Mouse (Mus musculus) neural tube, embryonic 12.5 days (tissue): Measurements from ENCODE around the gene Aspm. TPM values are rescaled to one million over a fixed set of nuclear protein-coding genes. Genes with fewer than 3 reads are reported as not detected.

Source experiments
- ATAC-seq: fragments of 200-750 bp; cut with Nextera tagmentation; 2 replicates; pipeline ENCODE4 v1.8.0; 2017; ENCODE audit warnings: low read depth, mild to moderate bottlenecking, moderate TSS enrichment, moderate library complexity; ENCODE audit not compliant: low FRiP score
- H3K27ac ChIP-seq: fragments of 300-500 bp; sonication (generic); 2 replicates; pipeline ENCODE4 v1.5.1; 2016
- H3K27me3 ChIP-seq: fragments of 300-500 bp; sonication (generic); replicated peaks from 2 replicates; pipeline ENCODE4 v1.6.1; 2016; ENCODE audit warnings: mild to moderate bottlenecking
- H3K36me3 ChIP-seq: fragments of 300-500 bp; sonication (generic); 2 replicates; pipeline ENCODE4 v1.6.1; 2016; ENCODE audit warnings: mild to moderate bottlenecking
- H3K4me1 ChIP-seq: fragments of 300-500 bp; sonication (generic); 2 replicates; pipeline ENCODE4 v1.6.1; 2016
- H3K4me2 ChIP-seq: fragments of 300-500 bp; sonication (generic); replicated peaks from 2 replicates; pipeline ENCODE4 v1.6.1; 2016; ENCODE audit warnings: mild to moderate bottlenecking
- H3K4me3 ChIP-seq: fragments of 300-500 bp; sonication (generic); 2 replicates; pipeline ENCODE4 v1.5.1; 2016
- H3K9ac ChIP-seq: fragments of 300-500 bp; sonication (generic); 2 replicates; pipeline ENCODE4 v1.6.1; 2016; ENCODE audit warnings: mild to moderate bottlenecking
- H3K9me3 ChIP-seq: fragments of 300-500 bp; sonication (generic); 2 replicates; pipeline ENCODE4 v1.6.1; 2016; ENCODE audit warnings: mild to moderate bottlenecking
- WGBS: fragments of 180-500 bp; shearing (Covaris S2); methylation state at CpG from one replicate; pipeline ENCODE4 v1.1.7; 2016; 5-methylcytosine and 5-hydroxymethylcytosine counted together
- polyA plus RNA-seq: library from polyadenylated mRNA; unstranded; fragments of >200 nt; fragmentation: Nextera tagmentation; extraction: Ambion mirVana; gene quantifications from 2 replicates; pipeline ENCODE4 v1.2.1, GENCODE M21; 2016

Gene Aspm
- polyA plus RNA-seq, 1 experiment from 2014 or later: 15.1 TPM

DNA sequence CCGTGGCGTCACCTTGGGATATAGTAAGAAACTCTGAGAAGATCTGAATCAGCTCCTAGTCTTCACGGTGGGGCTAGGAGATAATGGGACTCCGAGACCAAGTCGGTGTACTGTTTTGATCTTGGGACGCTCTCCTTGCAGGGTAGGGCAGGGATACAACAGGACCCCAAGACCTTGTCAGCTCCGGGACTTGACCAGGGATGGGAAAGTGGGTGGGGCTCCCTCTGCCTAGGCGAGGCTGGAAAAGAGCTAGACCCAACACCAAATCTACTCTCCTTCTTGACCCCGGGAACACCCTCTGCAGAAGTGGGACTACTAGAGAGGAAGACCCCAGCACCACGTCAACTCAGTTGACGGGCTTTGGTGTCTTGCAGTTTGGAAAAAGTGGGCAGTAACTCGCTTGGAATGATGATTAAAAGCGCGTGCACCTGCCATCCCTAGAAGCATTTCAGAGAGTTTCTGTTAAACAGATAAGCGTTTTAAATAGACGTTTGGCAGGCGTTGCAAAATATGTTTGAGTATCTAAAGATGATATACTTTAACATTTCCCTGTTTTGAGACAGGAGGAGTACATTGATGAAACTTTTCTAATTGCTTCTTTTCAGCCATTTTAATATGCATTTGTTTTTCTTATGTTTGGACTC lies 776 bp downstream of the Aspm start:
- Histone ChIP-seq H3K9me3 (no peaks in the 10 kb centered on the region), H3K27ac (no peak overlapping the region), H3K36me3 (peaks cover 2% of the 10 kb centered on the region; the same call in 1 of the 2 replicates), H3K4me1 (peaks cover 11% of the 10 kb centered on the region), H3K9ac (peak overlapping the region; percentile 72), H3K4me2 (peak overlapping the region; percentile 95), H3K4me3 (peak overlapping the region; percentile 79), H3K27me3 (no peaks in the 10 kb centered on the region)
- peak; percentile 54 for ATAC-seq
- WGBS: 4% methylated on average over 17 of the region's 17 CpGs

GRCm38 (mm10) chr1:139460807-139461206 lies 6.2 kb downstream of the Aspm start:
- peaks cover 24% of the 10 kb centered on the region; the same call in 1 of the 2 replicates for H3K36me3 ChIP-seq
- H3K4me2 ChIP-seq: no peak overlapping the region
- no peaks in the 10 kb centered on the region for H3K27me3 ChIP-seq
- no peak overlapping the region for H3K27ac ChIP-seq
- H3K4me1 ChIP-seq: 0 out of 2 replicates have a peak, but pooled peaks cover 4% of the 10 kb centered on the region
- no peaks in the 10 kb centered on the region for H3K9me3 ChIP-seq
- 85% methylated on average over 5 of the region's 5 CpGs for WGBS
- no peak for ATAC-seq
- H3K4me3 ChIP-seq: no peak overlapping the region
- no peak overlapping the region for H3K9ac ChIP-seq

DNA sequence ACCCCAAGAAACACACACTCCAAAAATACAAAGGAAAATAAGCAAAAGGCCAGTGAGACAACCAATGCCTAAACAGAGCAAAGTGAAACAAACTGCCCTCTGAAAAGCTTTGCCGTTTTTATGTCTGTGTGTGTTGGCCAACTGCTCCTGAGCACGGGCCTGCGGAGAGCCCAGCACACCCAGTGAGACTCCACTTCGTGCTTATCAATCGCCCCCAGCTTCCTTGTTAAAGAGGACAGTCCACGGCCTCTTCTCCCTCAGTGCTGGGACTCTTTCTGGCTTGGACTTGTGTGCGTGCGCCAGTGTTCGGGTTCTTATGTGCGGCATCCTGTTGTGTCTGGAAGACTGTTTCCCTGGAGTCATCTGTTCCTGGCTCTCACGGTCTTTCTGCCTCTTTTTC lies 11.4 kb downstream of the Aspm start:
- H3K27me3 ChIP-seq: no peaks in the 10 kb centered on the region
- ATAC-seq: no peak
- no peaks in the 10 kb centered on the region for H3K9me3 ChIP-seq
- no peaks in the 10 kb centered on the region for H3K4me1 ChIP-seq
- no peak overlapping the region for H3K4me3 ChIP-seq
- peaks cover 39% of the 10 kb centered on the region for H3K36me3 ChIP-seq
- H3K27ac ChIP-seq: no peak overlapping the region
- no peak overlapping the region for H3K9ac ChIP-seq
- H3K4me2 ChIP-seq: no peak overlapping the region
- WGBS: 92% methylated on average over 11 of the region's 11 CpGs

DNA sequence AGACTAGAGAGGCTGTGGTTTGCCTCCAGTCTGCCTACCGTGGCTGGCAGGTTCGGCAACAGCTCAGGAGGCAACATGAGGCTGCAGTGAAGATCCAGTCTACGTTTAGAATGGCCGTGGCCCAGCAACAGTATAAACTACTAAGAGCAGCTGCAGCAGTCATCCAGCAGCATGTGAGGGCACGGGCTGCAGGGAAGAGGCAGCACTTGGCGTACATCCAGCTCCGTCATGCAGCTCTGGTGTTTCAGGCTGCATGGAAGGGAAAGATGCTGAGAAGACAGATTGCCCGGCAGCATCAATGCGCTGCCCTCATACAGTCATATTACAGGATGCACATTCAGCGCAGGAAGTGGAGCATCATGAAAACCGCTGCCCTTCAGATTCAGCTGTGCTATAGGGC lies 24.3 kb downstream of the Aspm start:
- H3K4me2 ChIP-seq: no peak overlapping the region
- no peak for ATAC-seq
- H3K9me3 ChIP-seq: no peaks in the 10 kb centered on the region
- no peaks in the 10 kb centered on the region for H3K4me1 ChIP-seq
- H3K9ac ChIP-seq: no peak overlapping the region
- H3K36me3 ChIP-seq: peaks cover 67% of the 10 kb centered on the region
- no peak overlapping the region for H3K4me3 ChIP-seq
- WGBS: 94% methylated on average over 11 of the region's 11 CpGs
- no peak overlapping the region for H3K27ac ChIP-seq
- H3K27me3 ChIP-seq: no peaks in the 10 kb centered on the region

DNA sequence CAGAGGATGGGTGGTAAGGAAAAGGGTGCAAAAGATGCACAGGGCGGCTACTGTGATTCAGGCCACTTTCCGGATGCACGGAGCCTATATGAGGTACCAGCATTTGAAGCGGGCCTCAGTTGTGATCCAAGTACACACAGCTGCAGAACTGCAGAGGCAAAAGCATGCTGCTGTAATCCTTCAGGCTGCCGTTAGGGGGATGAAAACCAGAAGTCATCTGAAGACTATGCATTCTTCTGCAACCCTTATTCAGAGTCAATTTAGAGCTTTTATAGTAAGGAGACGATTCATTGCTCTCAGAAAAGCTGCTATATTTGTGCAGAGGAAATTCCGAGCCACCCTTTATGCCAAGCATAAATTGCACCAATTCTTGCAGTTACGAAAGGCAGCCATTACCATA lies 25.7 kb downstream of the Aspm start:
- Histone ChIP-seq H3K9me3 (no peaks in the 10 kb centered on the region), H3K4me2 (no peak overlapping the region), H3K27me3 (no peaks in the 10 kb centered on the region), H3K27ac (no peak overlapping the region), H3K36me3 (peaks cover 56% of the 10 kb centered on the region), H3K4me3 (no peak overlapping the region), H3K4me1 (no peaks in the 10 kb centered on the region), H3K9ac (no peak overlapping the region)
- no peak for ATAC-seq
- WGBS: 90% methylated on average over 8 of the region's 8 CpGs

DNA sequence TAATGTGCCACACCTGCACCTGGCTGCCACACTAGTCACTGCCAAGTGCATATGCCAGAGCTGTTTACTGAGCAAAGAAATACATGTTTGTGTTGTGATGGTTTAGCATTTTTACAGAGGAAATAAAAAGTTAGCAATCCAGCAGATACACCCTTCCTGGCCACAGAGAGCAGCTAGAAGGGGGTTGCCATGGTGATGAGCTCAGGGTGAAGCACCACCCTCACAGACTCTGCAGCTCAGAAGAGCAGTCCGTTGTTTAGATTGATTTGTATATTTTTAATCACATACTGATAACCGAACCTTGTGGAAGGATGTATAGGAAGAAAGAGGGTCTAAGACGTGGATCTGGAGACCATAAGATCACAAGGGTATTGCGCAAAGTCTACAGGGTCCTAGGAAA lies 26.6 kb downstream of the Aspm start:
- H3K4me3 ChIP-seq: no peak overlapping the region
- peaks cover 48% of the 10 kb centered on the region for H3K36me3 ChIP-seq
- 82% methylated on average over 4 of the region's 4 CpGs for WGBS
- no peaks in the 10 kb centered on the region for H3K9me3 ChIP-seq
- H3K27ac ChIP-seq: no peak overlapping the region
- ATAC-seq: no peak
- no peak overlapping the region for H3K4me2 ChIP-seq
- H3K9ac ChIP-seq: no peak overlapping the region
- no peaks in the 10 kb centered on the region for H3K4me1 ChIP-seq
- H3K27me3 ChIP-seq: no peaks in the 10 kb centered on the region

GRCm38 (mm10) chr1:139494630-139495029 lies 40.1 kb downstream of the Aspm start:
- Histone ChIP-seq H3K4me1 (no peaks in the 10 kb centered on the region), H3K9ac (no peak overlapping the region), H3K9me3 (no peaks in the 10 kb centered on the region), H3K4me3 (no peak overlapping the region), H3K4me2 (no peak overlapping the region), H3K27ac (no peak overlapping the region), H3K36me3 (peaks cover 34% of the 10 kb centered on the region), H3K27me3 (no peaks in the 10 kb centered on the region)
- no peak for ATAC-seq
- 72% methylated on average over 3 of the region's 3 CpGs for WGBS

GRCm38 (mm10) chr1:139495408-139495807 lies 40.8 kb downstream of the Aspm start:
- no peak overlapping the region for H3K4me2 ChIP-seq
- 97% methylated on average over 2 of the region's 2 CpGs for WGBS
- no peaks in the 10 kb centered on the region for H3K9me3 ChIP-seq
- H3K27me3 ChIP-seq: no peaks in the 10 kb centered on the region
- no peak overlapping the region for H3K4me3 ChIP-seq
- H3K36me3 ChIP-seq: peaks cover 28% of the 10 kb centered on the region
- no peak for ATAC-seq
- H3K4me1 ChIP-seq: no peaks in the 10 kb centered on the region
- no peak overlapping the region for H3K27ac ChIP-seq
- H3K9ac ChIP-seq: no peak overlapping the region

GRCm38 (mm10) chr1:139496212-139496611 lies 41.6 kb downstream of the Aspm start:
- H3K36me3 ChIP-seq: peaks cover 23% of the 10 kb centered on the region
- no peak overlapping the region for H3K27ac ChIP-seq
- H3K9ac ChIP-seq: no peak overlapping the region
- H3K27me3 ChIP-seq: no peaks in the 10 kb centered on the region
- 86% methylated on average over 3 of the region's 3 CpGs for WGBS
- H3K4me2 ChIP-seq: no peak overlapping the region
- H3K4me1 ChIP-seq: no peaks in the 10 kb centered on the region
- no peak overlapping the region for H3K4me3 ChIP-seq
- no peaks in the 10 kb centered on the region for H3K9me3 ChIP-seq
- ATAC-seq: no peak

DNA sequence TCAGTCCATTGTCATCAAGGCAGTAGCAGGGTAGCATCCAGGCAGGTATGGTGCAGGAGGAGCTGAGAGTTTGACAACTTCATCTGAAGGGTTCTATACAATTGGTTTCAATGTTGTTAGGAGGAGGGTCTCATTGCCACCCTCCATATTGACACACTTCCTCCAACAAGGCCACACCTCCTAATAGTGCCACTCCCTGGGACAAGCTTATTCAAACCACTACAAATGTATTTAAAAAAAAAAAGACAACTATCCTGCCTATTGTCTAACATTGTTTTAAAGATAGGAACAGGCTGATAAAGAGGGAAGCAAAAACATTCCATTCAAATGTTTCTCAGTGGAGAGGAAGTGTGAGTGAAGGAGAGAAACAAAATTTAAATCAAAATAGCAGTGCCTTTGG lies 45.2 kb downstream of the Aspm start:
- Histone ChIP-seq H3K4me1 (no peaks in the 10 kb centered on the region), H3K27me3 (no peaks in the 10 kb centered on the region), H3K4me3 (no peak overlapping the region), H3K27ac (no peak overlapping the region), H3K9ac (no peak overlapping the region), H3K36me3 (no peaks in the 10 kb centered on the region; the same call in 1 of the 2 replicates), H3K9me3 (no peaks in the 10 kb centered on the region), H3K4me2 (no peak overlapping the region)
- ATAC-seq: no peak

- no peak within 1 kb of the TSS for H3K27ac ChIP-seq
- no peak within 1 kb of the TSS for H3K4me3 ChIP-seq
- H3K4me2 ChIP-seq: no peak within 1 kb of the TSS
- H3K9ac ChIP-seq: no peak within 1 kb of the TSS
- no peaks in the 10 kb centered on the region for H3K4me1 ChIP-seq
- H3K36me3 ChIP-seq: no peaks in the 10 kb centered on the region
- 89% methylated on average over 3 of the region's 3 CpGs for WGBS
- H3K27me3 ChIP-seq: no peaks in the 10 kb centered on the region
- no peaks in the 10 kb centered on the region for H3K9me3 ChIP-seq
- no peak for ATAC-seq
Measured at GRCm38 (mm10) chr1:139501258-139501752, 46.7 kb downstream of the Aspm start, which contains the start of gene F13b. F13b (plus strand) TSS chr1:139501702.

DNA sequence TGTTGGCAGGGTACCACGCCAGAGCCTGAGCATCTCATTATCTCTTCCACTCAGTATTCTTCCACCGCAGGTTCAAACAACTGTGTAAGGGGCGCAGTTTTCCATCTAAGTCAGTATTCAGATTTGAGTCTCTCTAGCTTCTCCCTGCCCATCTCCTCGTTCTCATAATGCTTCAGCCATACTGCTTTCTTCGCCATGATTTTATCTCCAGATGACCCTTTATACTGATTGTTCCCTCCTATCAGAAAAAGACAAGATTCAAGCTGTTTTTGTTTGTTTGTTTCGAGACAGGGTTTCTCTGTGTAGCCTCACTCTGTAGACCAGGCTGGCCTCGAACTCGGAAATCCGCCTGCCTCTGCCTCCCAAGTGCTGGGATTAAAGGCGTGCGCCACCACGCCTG lies 60.0 kb downstream of the Aspm start:
- Histone ChIP-seq H3K9me3 (no peaks in the 10 kb centered on the region), H3K27me3 (no peaks in the 10 kb centered on the region), H3K4me1 (no peaks in the 10 kb centered on the region), H3K4me3 (no peak overlapping the region), H3K9ac (no peak overlapping the region), H3K27ac (no peak overlapping the region), H3K4me2 (no peak overlapping the region), H3K36me3 (no peaks in the 10 kb centered on the region)
- 89% methylated on average over 12 of the region's 12 CpGs for WGBS
- no peak for ATAC-seq
